Mouse (Mus musculus) embryonic facial prominence, embryonic 11.5 days (tissue): Measurements from ENCODE around the gene P2ry14. TPM values are rescaled to one million over a fixed set of nuclear protein-coding genes. Genes with fewer than 3 reads are reported as not detected.
"Not testable (repeated sequence)": the region's sequence is repeated elsewhere in the genome, so short reads cannot be mapped to it uniquely, and the experiment has no call there.

Source experiments
- ATAC-seq: fragments of 200-750 bp; cut with Nextera tagmentation; replicated peaks from 2 replicates; pipeline ENCODE4 v1.8.0; 2017; ENCODE audit warnings: low read depth; ENCODE audit not compliant: insufficient number of reproducible peaks, low FRiP score, low TSS enrichment
- DNase-seq: peaks from one replicate; pipeline ENCODE4 v3.0.0-alpha.2; 2015; ENCODE audit warnings: low spot score
- H3K27ac ChIP-seq: fragments of 300-500 bp; sonication (generic); replicated peaks from 2 replicates; pipeline ENCODE4 v1.5.1; 2014; ENCODE audit warnings: mild to moderate bottlenecking, low read depth, low read length, control low read depth
- H3K27me3 ChIP-seq: fragments of 300-500 bp; sonication (generic); 2 replicates; pipeline ENCODE4 v1.6.1; 2014; ENCODE audit warnings: mild to moderate bottlenecking, low read length, moderate library complexity, mixed read lengths; ENCODE audit not compliant: control insufficient read depth, insufficient read depth
- H3K36me3 ChIP-seq: fragments of 300-500 bp; sonication (generic); replicated peaks from 2 replicates; pipeline ENCODE4 v1.6.1; 2014; ENCODE audit warnings: low read depth, mild to moderate bottlenecking, low read length, moderate library complexity, mixed read lengths; ENCODE audit not compliant: control insufficient read depth, insufficient read depth
- H3K4me1 ChIP-seq: fragments of 300-500 bp; sonication (generic); 2 replicates; pipeline ENCODE4 v1.6.1; 2014; ENCODE audit warnings: low read length, mixed read lengths; ENCODE audit not compliant: control insufficient read depth, insufficient read depth
- H3K4me2 ChIP-seq: fragments of 300-500 bp; sonication (generic); 2 replicates; pipeline ENCODE4 v1.6.1; 2014; ENCODE audit warnings: low read depth, mild to moderate bottlenecking, control low read depth, low read length, moderate library complexity
- H3K4me3 ChIP-seq: fragments of 300-500 bp; sonication (generic); 2 replicates; pipeline ENCODE4 v1.5.1; 2014; ENCODE audit warnings: low read depth, low read length, control low read depth
- H3K9ac ChIP-seq: fragments of 300-500 bp; sonication (generic); replicated peaks from 2 replicates; pipeline ENCODE4 v1.6.1; 2014; ENCODE audit warnings: mild to moderate bottlenecking, control low read depth, low read length
- H3K9me3 ChIP-seq: fragments of 300-500 bp; sonication (generic); replicated peaks from 2 replicates; pipeline ENCODE4 v1.6.1; 2016; ENCODE audit warnings: mild to moderate bottlenecking, low read length, inconsistent platforms, mixed read lengths; ENCODE audit not compliant: control insufficient read depth
- WGBS: fragments of 180-500 bp; shearing (Covaris S2); extraction: QIAGEN DNeasy Blood & Tissue Kit; methylation state at CpG from one replicate; pipeline ENCODE4 v1.1.7; 2014; 5-methylcytosine and 5-hydroxymethylcytosine counted together
- polyA plus RNA-seq: library from polyadenylated mRNA; unstranded; fragments of >200 nt; fragmentation: Nextera tagmentation; extraction: Ambion mirVana; gene quantifications from 2 replicates; pipeline ENCODE4 v1.2.1, GENCODE M21; 2014

Gene P2ry14
- polyA plus RNA-seq, 1 experiment from 2014 or later: 1.4 TPM

DNA sequence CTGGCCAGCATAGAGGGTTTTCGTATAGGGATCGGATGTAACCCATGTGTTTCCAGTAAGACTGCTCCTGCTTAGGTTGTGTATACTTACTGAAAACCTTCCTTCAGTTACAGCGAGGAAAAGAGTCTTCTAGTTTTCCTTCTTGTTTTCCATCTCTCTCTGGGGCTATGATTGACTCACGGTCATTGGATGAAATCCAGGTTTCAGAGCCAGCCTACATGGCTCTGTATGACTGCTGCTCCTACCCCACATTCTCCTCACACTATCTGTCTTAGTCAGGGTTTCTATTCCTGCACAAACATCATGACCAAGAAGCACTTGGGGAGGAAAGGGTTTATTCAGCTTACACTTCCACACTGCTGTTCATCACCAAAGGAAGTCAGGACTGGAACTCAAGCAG lies 12.5 kb downstream of the P2ry14 start:
- not testable (repeated sequence) for H3K4me1 ChIP-seq, DNase-seq, H3K4me3 ChIP-seq, H3K27ac ChIP-seq, ATAC-seq, H3K36me3 ChIP-seq, H3K9ac ChIP-seq, H3K9me3 ChIP-seq, H3K27me3 ChIP-seq, H3K4me2 ChIP-seq
- 85% methylated on average over 4 of the region's 4 CpGs for WGBS

DNA sequence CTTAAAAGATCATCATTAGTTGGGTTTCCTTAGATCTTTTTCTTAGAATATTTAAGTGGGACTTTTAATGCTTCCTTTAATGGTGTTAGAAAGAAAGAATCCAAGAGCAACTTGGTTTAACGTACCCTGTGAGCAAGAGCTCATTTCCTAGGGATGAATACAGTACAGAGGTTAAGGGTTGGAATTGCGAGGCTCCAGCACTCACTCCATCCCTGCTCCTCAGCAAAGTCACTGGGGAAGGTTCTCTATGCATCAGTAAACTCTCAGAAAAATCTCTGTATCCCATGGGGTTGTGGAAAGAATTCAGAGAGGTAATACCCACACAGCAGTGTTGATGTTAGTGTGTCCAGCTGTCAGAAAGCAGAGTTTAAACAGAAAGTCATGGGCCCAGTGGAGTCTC lies 13.3 kb downstream of the P2ry14 start:
- no peaks in the 10 kb centered on the region for H3K36me3 ChIP-seq
- no peaks in the 10 kb centered on the region for H3K27me3 ChIP-seq
- no peak overlapping the region for H3K27ac ChIP-seq
- no peak for ATAC-seq
- H3K4me1 ChIP-seq: no peaks in the 10 kb centered on the region
- 72% methylated on average over 2 of the region's 2 CpGs for WGBS
- no peak overlapping the region for H3K9ac ChIP-seq
- H3K4me2 ChIP-seq: no peak overlapping the region
- no peak overlapping the region for H3K4me3 ChIP-seq
- H3K9me3 ChIP-seq: no peaks in the 10 kb centered on the region
- DNase-seq: no peak

DNA sequence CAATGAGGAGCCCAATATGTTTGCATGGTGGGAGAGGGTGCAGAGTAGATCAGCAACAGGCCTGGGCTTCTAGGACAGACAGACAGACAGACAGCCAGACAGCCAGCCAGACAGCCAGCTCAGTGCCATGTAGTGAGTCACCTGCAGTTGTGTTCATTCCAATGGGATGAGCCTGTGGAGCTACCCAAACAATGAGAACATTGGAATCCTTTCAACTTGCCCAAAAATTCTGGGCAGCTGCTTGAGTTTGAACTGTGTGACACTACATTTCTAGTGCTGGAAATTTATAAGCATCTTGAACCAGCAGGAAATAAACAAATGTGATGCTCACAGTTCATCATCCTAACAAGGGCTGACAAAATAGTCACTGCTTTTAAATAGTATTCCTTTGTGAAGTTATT lies 13.8 kb downstream of the P2ry14 start:
- Histone ChIP-seq H3K4me2 (no peak overlapping the region), H3K27ac (no peak overlapping the region), H3K4me3 (no peak overlapping the region), H3K9ac (no peak overlapping the region), H3K9me3 (no peaks in the 10 kb centered on the region), H3K4me1 (no peaks in the 10 kb centered on the region), H3K27me3 (no peaks in the 10 kb centered on the region), H3K36me3 (no peaks in the 10 kb centered on the region)
- ATAC-seq (no peak), DNase-seq (no peak)

DNA sequence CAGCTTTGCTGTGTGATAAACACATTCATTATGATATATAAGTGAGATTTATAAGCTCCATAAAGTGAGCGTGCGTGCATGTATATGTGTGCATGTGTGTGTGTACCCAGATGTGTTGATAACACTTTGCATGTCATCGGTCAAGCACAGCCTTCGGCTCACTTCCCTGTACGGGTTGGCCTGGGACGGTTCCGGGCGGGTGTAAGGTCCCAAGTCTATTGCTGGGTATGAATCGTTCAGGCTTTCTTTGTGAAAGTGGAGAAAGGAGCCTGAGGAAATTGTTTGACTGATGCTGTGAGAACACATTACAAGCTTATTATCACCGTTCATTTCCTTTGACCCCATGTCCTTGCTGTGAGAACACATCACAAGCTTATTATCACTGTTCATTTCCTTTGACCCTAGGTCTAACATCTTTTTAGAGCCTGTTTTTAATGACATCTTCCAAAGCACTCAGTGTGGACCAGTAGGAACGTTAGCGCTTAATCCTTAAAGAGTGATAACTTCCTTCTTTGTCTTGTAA lies 14.4 kb downstream of the P2ry14 start:
- H3K9me3 ChIP-seq: no peaks in the 10 kb centered on the region
- ATAC-seq: no peak
- H3K4me2 ChIP-seq: no peak overlapping the region
- no peaks in the 10 kb centered on the region for H3K27me3 ChIP-seq
- 76% methylated on average over 12 of the region's 12 CpGs for WGBS
- DNase-seq: no peak
- no peak overlapping the region for H3K9ac ChIP-seq
- H3K27ac ChIP-seq: no peak overlapping the region
- H3K4me3 ChIP-seq: no peak overlapping the region
- no peaks in the 10 kb centered on the region for H3K4me1 ChIP-seq
- no peaks in the 10 kb centered on the region for H3K36me3 ChIP-seq

DNA sequence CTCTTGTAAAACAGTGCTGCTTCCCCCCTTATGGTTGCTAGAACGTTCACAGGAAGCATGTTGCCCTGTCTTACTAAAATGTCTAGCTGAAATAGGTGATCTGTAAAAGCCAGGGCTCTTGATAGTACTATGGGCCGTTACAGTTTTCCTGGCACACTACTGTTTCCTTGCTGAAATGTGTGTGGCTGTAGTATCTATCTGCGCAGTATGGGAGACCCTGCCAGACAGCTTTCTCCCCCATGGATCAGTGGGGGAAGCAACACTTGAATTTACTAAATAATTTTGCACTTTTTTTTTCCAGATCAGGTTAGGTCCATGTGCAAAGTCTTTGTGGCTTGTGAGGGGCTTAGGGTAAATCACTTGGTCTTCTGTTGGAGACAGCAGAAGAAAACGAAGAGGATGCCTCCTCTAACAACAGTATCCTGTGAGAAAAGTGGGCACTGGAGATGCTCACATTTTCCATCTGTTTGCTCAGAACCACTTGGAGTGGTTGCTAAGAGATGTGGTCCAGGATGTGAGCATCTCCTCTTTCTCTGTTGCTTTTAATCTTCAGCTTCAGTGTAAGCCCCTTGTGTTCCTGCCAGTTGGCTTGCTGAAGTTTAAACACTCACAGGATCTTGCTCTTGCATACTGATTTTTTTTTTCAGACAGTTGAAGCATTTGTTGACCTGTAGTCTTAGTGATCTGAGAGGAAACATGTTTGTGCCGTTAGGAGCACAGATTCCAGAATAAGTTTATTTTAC lies 17.3 kb downstream of the P2ry14 start:
- H3K4me3 ChIP-seq: no peak overlapping the region
- ATAC-seq: no peak

DNA sequence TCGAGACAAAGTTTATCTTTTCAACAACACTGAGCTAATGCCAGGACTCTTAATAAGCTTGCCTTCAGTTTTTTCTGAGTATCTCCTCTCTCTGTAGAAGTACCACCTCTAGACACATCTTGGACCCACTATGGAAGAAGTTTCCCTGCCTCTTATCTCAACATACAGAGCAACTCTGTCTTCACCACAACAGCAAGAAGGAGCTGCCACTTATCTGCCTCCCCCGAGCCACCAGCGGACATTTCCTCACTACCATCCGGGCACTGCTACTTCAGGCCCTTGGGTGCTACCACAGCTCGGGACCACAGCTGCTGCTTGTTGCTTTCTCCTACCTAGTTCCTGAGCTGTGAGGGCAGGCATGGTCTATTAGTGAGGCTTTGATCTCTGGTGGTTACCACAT lies 20.2 kb downstream of the P2ry14 start:
- Histone ChIP-seq H3K4me3 (no peak overlapping the region), H3K36me3 (no peaks in the 10 kb centered on the region), H3K9ac (no peak overlapping the region), H3K9me3 (no peaks in the 10 kb centered on the region), H3K27me3 (no peaks in the 10 kb centered on the region), H3K4me1 (no peaks in the 10 kb centered on the region), H3K4me2 (no peak overlapping the region), H3K27ac (no peak overlapping the region)
- WGBS: 87% methylated on average over 5 of the region's 5 CpGs
- DNase-seq (no peak), ATAC-seq (no peak)

More for the DNA sequence above, 17.3 kb downstream of the P2ry14 start:
- DNase-seq: no peak
- no peak overlapping the region for H3K27ac ChIP-seq
- no peaks in the 10 kb centered on the region for H3K27me3 ChIP-seq
- H3K9ac ChIP-seq: no peak overlapping the region
- H3K4me2 ChIP-seq: no peak overlapping the region
- 78% methylated on average over 5 of the region's 5 CpGs for WGBS
- no peaks in the 10 kb centered on the region for H3K9me3 ChIP-seq
- no peaks in the 10 kb centered on the region for H3K36me3 ChIP-seq
- H3K4me1 ChIP-seq: no peaks in the 10 kb centered on the region

DNA sequence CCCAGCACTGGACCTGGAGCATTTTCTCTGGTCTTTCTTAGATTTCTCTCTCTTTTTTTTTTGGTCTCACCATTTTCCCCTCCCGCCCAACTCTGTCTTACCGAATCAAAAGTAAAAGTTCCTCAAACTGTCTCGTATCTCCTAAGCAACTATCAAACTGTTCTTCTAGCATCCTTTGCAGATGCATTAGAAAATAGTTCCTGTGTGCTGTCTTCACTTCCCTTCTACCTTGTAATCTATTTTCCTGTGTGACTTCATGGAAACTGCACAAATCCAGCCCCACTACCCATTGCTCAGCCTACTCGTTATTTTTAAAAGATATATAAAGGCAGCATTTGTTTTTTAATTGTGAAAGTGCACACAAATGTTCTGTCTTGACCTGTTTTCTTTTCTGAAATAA lies 21.5 kb downstream of the P2ry14 start:
- H3K9ac ChIP-seq: no peak overlapping the region
- no peak for DNase-seq
- H3K4me3 ChIP-seq: no peak overlapping the region
- no peak for ATAC-seq
- no peaks in the 10 kb centered on the region for H3K4me1 ChIP-seq
- H3K4me2 ChIP-seq: no peak overlapping the region
- H3K27ac ChIP-seq: no peak overlapping the region
- H3K27me3 ChIP-seq: no peaks in the 10 kb centered on the region
- no peaks in the 10 kb centered on the region for H3K36me3 ChIP-seq
- 86% methylated on average over 4 of the region's 4 CpGs for whole genome bisulfite sequencing
- no peaks in the 10 kb centered on the region for H3K9me3 ChIP-seq

DNA sequence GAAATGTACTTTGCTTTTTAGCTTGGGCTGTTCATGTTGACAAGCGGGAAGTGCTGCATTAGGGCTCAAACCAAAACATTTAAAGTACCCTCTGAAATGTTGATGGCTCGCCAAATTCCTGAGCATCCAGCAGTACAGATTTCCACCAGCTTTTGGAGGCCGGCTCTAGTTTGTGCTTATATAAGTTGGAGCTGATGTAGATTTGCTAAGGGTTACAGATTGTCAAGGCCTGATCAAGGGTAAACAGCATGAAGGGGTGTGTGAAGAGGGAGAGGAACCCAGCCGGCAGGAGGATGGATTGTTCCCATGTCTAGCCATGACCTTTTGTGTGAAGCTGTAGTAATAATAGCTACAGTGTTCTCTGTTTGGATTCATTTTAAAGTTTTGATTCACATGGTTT lies 22.3 kb downstream of the P2ry14 start:
- Histone ChIP-seq H3K36me3 (no peaks in the 10 kb centered on the region), H3K4me2 (no peak overlapping the region), H3K9me3 (no peaks in the 10 kb centered on the region), H3K9ac (no peak overlapping the region), H3K4me1 (no peaks in the 10 kb centered on the region), H3K27ac (no peak overlapping the region), H3K4me3 (no peak overlapping the region), H3K27me3 (no peaks in the 10 kb centered on the region)
- DNase-seq (no peak), ATAC-seq (no peak)
- WGBS: 75% methylated on average over 4 of the region's 4 CpGs
